Mouse (Mus musculus): ENCODE measurements around the gene Csrp3. TPM values are rescaled to one million over a fixed set of nuclear protein-coding genes. Genes with fewer than 3 reads are reported as not detected.

The Csrp3 gene
- polyA plus RNA-seq (2012; ENCODE audit: low replicate concordance), result not detected in 2 replicates

GRCm38 (mm10) chr7:48847820-48848650 lies at the start of gene Csrp3:
Gene Csrp3 (minus strand): TSS chr7:48848033.

GRCm38 (mm10) chr7:48881486-48881885 lies 33.7 kb upstream of the Csrp3 start, which contains the start of gene E2f8:
Gene E2f8 (minus strand): TSS chr7:48881596.

GRCm38 (mm10) chr7:48788851-48789572 lies 58.8 kb downstream of the Csrp3 start, which contains the start of gene Zdhhc13:
Gene Zdhhc13 (plus strand): TSS chr7:48789003.

Other genes starting within 250 kb of the Csrp3 start
- not detected in 2 replicates for gene Mrgprb3, start 204.2 kb downstream of the Csrp3 start, polyA plus RNA-seq (2012; ENCODE audit: low replicate concordance)
- 4.5 and 8.7 TPM in 2 replicates for gene Zdhhc13, start 59.0 kb downstream of the Csrp3 start, polyA plus RNA-seq (2012; ENCODE audit: low replicate concordance)
- 4.1 and 14.1 TPM in 2 replicates for gene E2f8, start 33.6 kb upstream of the Csrp3 start, polyA plus RNA-seq (2012; ENCODE audit: low replicate concordance)
- gene Nav2, start 60.7 kb upstream of the Csrp3 start, polyA plus RNA-seq (2012; ENCODE audit: low replicate concordance), result 3.2 and 10.3 TPM in 2 replicates